Mouse (Mus musculus) testis, postnatal 10 days (tissue): ENCODE results near the gene Aco2.
A peak's percentile ranks its signal among the peaks of the same experiment; 100 is the strongest.

Experiments used
- DNase-seq: peaks from one replicate; pipeline ENCODE4 v3.0.0; 2021; ENCODE audit warnings: low spot score

The Aco2 gene

GRCm38 (mm10) chr15:81950716-81951115 lies 78.6 kb downstream of the Aco2 start:
- no peak for DNase-seq

GRCm38 (mm10) chr15:81951159-81951558 lies 79.0 kb downstream of the Aco2 start:
- no peak for DNase-seq

- no peak for DNase-seq
These were observed 80.2 kb downstream of the Aco2 start for GRCm38 (mm10) chr15:81952310-81952709.

GRCm38 (mm10) chr15:81954151-81954583 lies 82.1 kb downstream of the Aco2 start:
- no peak for DNase-seq

GRCm38 (mm10) chr15:81954716-81955115 lies 82.6 kb downstream of the Aco2 start:
- DNase-seq: no peak

- DNase-seq: no peak
These were observed 83.3 kb downstream of the Aco2 start for GRCm38 (mm10) chr15:81955414-81955813.

GRCm38 (mm10) chr15:81956457-81956856 lies 84.3 kb downstream of the Aco2 start:
- peak; percentile 81 for DNase-seq

GRCm38 (mm10) chr15:81957598-81957997 lies 85.5 kb downstream of the Aco2 start:
- DNase-seq: no peak

- DNase-seq: no peak
These were observed 86.8 kb downstream of the Aco2 start for GRCm38 (mm10) chr15:81958906-81959305.

GRCm38 (mm10) chr15:81960171-81961077 lies 88.3 kb downstream of the Aco2 start, which contains the start of gene Pmm1:
Gene Pmm1, minus strand, starts transcription at chr15:81960930.
- DNase-seq: peak; percentile 100

- no peak for DNase-seq
These were observed 89.0 kb downstream of the Aco2 start for GRCm38 (mm10) chr15:81961078-81961451.

GRCm38 (mm10) chr15:81964262-81964661 lies 92.2 kb downstream of the Aco2 start:
- DNase-seq: no peak
